Mouse (Mus musculus) G1E (cell line): Measurements from ENCODE around the gene Ahnak2.

ENCODE experiments used
- CTCF ChIP-seq: IDR thresholded peaks from 2 replicates; pipeline ENCODE4 v1.5.1; 2012; ENCODE audit warnings: low read depth, low read length, inconsistent platforms, mixed read lengths
- TAL1 ChIP-seq: conservative IDR thresholded peaks from 2 replicates; pipeline ENCODE4 v1.6.1; 2012; ENCODE audit warnings: low read depth, low read length, inconsistent platforms, mixed read lengths

DNA sequence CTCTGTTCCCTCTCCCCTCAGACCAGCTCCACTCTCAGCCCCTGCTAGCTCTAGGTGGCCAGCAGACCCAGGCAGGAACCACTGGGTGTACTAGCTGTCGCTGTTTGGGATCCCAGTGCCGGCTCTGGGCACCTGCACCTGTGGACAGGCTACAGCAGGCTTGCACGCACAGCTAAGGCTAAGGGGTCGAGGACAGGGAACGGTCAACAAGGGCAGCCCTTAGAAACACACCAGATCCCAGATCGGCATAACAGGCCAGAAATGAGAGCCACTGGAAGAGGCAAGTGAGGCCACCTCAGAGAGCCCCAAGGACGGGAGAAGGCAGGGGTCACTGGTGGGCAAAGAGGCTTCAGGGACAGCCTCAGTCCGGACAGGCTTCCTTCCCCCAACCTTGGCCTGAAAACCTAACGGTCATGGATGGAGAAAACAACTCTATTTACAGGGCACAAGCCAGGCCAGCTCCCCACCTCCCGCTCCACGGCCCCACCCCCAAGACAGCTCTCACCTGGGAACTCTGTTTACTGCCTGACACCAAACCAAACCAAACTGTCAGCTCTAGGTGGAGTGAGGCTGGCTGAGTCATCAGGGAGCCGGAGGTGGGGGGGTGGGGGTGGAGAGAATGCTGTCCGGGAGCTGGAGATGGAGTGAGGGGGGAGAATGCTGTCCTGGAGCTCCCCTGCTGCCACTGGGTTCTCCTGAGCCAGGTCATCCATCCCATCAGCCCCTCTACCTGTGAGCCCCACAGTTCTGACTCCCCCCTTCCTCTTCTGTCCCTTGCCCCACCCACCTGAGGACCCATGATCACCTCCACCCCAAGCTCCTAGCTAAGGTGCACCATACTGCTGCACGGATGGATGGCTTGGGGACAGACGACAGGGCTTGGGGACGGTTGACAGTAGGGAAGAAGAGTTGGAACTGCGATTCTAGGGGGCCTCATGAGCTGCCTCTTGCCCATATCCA lies 5.6 kb downstream of the Ahnak2 start:
- TF ChIP-seq CTCF (no peak), TAL1 (no peak)
